Mouse (Mus musculus): ENCODE measurements around the gene Ramp3.
A peak's percentile ranks its signal among the peaks of the same experiment; 100 is the strongest.

The Ramp3 gene

GRCm38 (mm10) chr11:6670826-6671225 lies 12.5 kb downstream of the Ramp3 start:
- DNase-seq: peak; percentile 57 to 79

DNA sequence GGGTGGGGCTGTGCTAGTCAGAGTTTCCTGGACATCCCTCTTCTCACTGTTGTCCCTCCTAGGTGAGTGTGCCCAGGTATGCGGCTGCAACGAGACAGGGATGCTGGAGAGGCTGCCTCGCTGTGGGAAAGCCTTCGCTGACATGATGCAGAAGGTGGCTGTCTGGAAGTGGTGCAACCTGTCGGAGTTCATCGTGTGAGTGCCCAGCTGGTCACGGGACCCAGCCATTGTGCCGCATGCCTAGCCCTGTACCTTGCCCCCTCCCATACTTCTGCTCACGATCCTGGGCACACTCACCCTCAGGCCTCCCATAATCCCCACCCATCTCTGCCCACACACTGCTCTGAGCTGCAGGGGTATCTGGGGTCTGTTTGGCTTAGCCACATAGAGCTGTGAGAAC lies 16.4 kb downstream of the Ramp3 start:
- DNase-seq: peak in 1 of 2 experiments; percentile 56

DNA sequence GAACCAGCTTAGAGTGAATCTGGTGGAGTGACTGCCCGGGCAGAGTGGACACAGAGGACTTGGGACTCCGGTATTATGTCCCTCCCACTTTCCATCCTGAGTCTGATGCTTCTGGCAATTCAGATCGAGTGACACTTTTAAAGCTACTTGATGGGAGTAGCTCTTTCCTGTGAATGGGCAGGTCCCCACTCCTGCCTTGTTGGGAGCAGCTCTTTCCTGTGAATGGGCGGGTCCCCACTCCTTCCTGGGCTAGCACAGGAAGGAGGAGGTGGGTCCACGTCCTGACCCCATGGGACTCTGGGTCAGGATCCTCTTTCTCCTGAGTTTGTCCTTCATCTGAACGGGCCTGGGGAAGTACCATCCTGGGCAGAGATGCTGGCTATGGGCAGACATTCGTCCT lies 17.1 kb downstream of the Ramp3 start:
- DNase-seq: peak; percentile 54 to 85

DNA sequence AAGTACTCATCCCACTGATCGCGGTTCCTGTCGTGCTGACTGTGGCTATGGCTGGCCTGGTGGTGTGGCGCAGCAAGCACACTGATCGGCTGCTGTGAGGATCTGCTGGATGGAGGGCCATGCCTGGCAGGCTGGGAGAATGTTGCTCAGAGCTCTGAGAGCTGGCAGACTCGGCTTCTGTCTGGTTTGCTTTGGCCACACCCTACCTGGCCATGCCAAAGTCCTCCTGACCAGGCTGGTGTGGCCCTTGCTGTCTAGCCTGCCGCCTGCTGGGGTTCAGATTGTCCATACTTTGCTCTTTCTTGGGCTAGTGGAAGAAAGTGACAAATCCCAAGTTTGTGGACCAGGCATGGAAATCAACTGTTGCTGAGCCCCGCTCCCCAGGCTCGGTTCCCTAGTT lies 18.3 kb downstream of the Ramp3 start:
- peak; percentile 39 to 66 for DNase-seq

- peak; percentile 61 to 76 for DNase-seq
These were observed 19.2 kb downstream of the Ramp3 start for GRCm38 (mm10) chr11:6677530-6677929.

- DNase-seq: peak; percentile 56 to 68
These were observed 21.5 kb downstream of the Ramp3 start for GRCm38 (mm10) chr11:6679694-6680396.

- peak; percentile 88 to 92 for DNase-seq
These were observed 22.1 kb downstream of the Ramp3 start for GRCm38 (mm10) chr11:6680397-6680818.

- DNase-seq: no peak
These were observed 26.4 kb downstream of the Ramp3 start for GRCm38 (mm10) chr11:6684741-6685140.

DNA sequence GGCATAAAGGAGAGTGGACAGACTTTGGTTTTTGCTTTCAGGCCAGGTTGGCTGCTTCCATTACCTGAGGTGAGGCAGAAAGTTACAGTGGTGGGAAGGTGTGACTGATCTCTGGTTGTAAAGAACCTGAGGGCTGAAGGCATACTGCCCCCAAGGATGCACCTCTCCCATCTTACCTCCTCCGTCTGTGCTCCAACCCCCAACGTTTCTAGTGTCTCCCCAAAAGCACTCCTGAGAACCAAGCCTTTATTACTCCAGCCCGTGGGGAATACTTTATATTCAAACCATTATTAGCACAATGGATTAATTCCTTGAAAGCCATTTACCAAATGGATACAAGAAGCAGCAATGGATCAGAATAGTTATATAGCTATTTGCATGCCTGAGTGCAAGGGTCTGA lies 30.6 kb downstream of the Ramp3 start:
- DNase-seq: no peak

DNA sequence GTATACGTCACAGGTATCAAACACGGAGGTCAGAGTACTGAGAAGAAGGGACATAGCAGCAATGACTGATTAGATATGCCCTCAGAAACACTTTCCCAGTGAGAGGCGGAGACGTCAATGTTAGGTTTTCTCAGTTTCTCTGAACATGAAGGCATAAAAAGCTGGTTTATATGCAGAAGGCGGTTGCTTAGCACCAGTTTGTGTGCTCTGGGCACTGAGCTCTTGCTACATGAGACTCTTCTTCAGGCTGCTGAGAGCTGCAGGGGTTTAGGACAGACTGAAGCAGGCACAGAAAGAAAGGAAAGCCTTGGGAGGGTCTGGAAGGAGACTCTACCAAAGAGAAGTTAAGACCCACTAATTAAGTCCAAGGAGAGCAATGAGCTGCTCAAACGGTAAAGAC lies 34.0 kb downstream of the Ramp3 start:
- DNase-seq: no peak

- DNase-seq: no peak
These were observed 35.8 kb downstream of the Ramp3 start for GRCm38 (mm10) chr11:6694114-6694513.

DNA sequence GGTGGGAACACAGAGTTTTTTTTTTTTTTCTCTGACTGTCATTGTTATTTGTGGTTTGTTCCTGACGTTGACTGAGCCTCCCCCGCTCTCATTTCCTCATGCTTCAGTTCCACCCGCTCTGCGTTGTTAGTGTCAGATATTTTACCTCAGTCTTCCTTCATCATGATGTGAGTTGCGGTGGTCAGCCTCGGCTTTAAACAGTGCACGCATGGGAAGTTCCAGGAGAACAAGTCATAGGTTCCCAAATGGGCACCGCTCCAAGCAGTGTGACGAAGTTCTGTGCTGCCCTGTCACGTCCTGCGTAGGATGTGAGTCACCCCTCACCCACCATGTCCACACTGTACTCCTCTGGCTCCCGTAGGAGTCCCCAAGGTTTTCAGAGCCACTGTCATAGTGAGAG lies 36.9 kb downstream of the Ramp3 start:
- peak; percentile 65 to 80 for DNase-seq

- DNase-seq: no peak
These were observed 38.2 kb downstream of the Ramp3 start for GRCm38 (mm10) chr11:6696551-6696950.

- no peak for DNase-seq
These were observed 39.4 kb downstream of the Ramp3 start for GRCm38 (mm10) chr11:6697751-6698150.

- no peak for DNase-seq
These were observed 40.0 kb downstream of the Ramp3 start for GRCm38 (mm10) chr11:6698281-6698680.

- DNase-seq: no peak
These were observed 43.9 kb downstream of the Ramp3 start for GRCm38 (mm10) chr11:6702258-6702657.

DNA sequence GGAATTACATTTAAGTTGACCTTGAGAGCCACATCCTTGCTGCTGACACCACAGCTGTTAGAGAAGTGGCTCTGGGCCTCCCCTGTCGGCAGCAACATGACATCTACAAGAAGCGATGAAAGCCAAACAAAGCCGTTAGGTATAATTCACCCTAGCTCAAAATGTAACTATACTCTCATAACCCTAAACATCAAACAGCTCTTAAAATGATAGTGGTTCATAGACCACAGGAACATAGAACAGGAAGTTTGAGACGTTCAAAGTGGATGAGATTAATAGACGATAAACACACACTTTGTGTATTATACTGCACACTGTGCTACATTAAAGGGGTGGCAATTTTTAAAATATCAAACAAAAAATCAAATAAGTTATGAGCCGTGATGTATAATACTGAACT lies 46.5 kb downstream of the Ramp3 start:
- no peak for DNase-seq

GRCm38 (mm10) chr11:6705516-6705915 lies 47.2 kb downstream of the Ramp3 start:
- no peak for DNase-seq

DNA sequence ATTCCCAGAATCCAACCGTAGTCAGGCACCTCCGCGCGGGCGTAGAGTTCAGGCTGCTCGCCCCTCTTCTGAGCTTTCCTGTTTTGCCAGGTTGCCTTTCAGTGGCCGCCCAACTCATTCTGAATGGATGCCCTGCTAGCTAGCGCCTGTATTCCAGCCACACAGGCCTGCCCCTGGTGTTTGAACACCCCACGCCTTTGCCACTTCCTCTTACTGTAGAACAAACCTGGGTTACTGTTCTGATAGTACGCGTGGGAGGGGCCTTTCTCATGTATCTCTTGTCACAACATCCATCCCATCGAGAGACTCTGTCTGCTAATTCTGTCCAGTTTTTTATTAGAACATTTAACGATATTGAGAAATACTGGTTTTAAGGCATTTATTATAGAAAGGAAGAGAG lies 48.5 kb downstream of the Ramp3 start:
- no peak for DNase-seq

- no peak for DNase-seq
These were observed 50.1 kb downstream of the Ramp3 start for GRCm38 (mm10) chr11:6708437-6708836.

DNA sequence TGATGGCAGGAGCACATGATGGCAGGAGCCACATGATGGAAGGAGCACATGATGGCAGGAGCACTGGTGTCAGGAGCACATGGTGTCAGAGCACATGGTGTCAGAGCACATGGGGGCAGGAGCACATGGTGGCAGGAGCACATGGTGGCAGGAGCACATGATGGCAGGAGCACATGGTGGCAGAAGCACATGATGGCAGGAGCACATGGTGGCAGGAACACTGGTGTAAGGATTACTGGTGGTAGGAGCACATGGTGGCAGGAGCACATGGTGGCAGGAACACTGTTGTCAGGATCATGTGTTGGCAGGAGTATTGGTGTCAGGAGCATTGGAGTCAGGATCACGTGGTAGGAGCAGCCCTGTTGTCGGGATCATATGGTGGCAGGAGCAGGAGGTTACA lies 52.1 kb downstream of the Ramp3 start:
- no peak for DNase-seq

GRCm38 (mm10) chr11:6720746-6721145 lies 62.4 kb downstream of the Ramp3 start:
- DNase-seq: no peak

- DNase-seq: peak in 1 of 2 experiments; percentile 10
These were observed 68.6 kb downstream of the Ramp3 start for GRCm38 (mm10) chr11:6726921-6727320.

Data from kidney, postnatal 25 days (tissue).